Mouse (Mus musculus) ES-Bruce4 (cell line): ENCODE results near the gene Cln5.

Experiments used
- CTCF ChIP-seq: IDR thresholded peaks from one replicate; pipeline ENCODE4 v1.8.1; 2011; ENCODE audit warnings: low read depth, low read length
- EP300 ChIP-seq: IDR thresholded peaks from 2 replicates; pipeline ENCODE4 v1.6.1; 2011; ENCODE audit warnings: low read depth, low read length; ENCODE audit not compliant: insufficient read depth
- POLR2A ChIP-seq: IDR thresholded peaks from one replicate; pipeline ENCODE4 v1.8.1; 2011; ENCODE audit warnings: low read length; ENCODE audit not compliant: insufficient read depth

- TF ChIP-seq POLR2A (no peak), EP300 (no peak), CTCF (no peak)
Measured at GRCm38 (mm10) chr14:103056601-103057000, 13.4 kb upstream of the Cln5 start.
